Mouse (Mus musculus) cerebral cortex, adult 2 months (tissue): ENCODE measurements around the gene Kctd18.

Experiments
- WGBS: fragments of 180-500 bp; shearing (Covaris S2); methylation state at CpG from one replicate; pipeline ENCODE4 v1.1.7; 2018; 5-methylcytosine and 5-hydroxymethylcytosine counted together

Gene Kctd18

GRCm38 (mm10) chr1:58018856-58019255, at the start of gene Kctd18:
Gene Kctd18 (minus strand): TSS chr1:58018956.
- WGBS: 95% methylated on average over 7 of the region's 7 CpGs

DNA sequence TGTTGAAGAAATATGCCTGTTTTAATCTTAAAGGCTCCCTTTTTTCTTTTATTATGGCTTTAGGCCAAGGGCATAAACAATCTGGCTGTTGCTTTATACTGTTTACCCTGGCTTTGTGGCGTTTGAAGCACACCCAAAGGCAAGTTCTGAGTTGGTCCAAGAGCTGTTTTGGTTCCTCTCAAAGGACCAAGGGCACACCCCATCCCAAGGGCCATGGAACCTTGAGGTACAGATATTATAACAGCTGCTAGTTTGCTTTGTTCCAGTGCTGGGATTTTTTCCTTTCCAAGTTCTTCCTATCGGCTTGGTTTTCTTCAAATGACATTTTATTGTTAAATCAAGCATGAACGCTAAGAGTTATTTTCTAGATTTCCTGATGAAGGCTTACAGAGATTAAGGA, 46.9 kb upstream of the Kctd18 start:
- WGBS: 61% methylated on average over 3 of the region's 3 CpGs

DNA sequence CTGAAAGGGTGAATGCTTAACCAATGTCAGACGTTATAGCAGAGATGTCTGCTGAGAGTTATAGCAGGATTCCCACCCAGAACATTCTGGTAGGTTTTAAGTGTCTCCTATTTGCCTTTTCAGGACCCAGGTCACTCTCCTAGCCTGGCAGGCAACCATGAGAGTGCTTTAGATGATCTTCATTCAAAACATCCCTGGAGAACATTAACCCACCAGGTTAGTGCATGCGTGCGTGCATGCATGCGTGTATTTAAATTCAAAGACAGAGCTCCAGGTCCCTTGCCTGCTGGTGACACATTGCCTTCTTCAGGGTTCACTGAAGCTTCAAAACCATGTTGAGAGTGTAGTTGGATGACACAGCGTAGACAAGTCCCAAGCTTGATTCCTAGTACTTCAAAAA, 46.4 kb upstream of the Kctd18 start:
- 92% methylated on average over 5 of the region's 5 CpGs for WGBS

DNA sequence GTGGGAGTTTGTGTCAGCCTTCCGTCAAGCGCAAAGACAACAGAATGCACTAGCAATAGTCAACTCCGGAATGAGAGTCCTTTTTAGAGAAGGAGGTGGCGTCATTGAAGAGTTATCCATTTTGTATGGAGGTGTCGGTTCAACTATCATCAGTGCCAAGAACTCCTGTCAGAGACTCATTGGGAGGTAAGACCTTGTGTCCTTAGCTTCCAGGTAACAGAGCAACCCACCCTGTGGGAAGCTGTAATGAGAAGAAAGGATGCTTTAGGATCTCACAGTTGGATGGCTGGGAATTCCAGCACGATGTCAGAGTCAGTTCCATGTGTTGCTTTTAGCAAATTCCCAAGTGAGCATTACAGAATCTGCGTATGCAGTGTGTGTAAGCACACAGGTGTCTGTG, 43.4 kb upstream of the Kctd18 start:
- WGBS: 94% methylated on average over 7 of the region's 7 CpGs

- WGBS: 97% methylated on average over 4 of the region's 4 CpGs
These were observed 40.1 kb upstream of the Kctd18 start for GRCm38 (mm10) chr1:58058846-58059245.

DNA sequence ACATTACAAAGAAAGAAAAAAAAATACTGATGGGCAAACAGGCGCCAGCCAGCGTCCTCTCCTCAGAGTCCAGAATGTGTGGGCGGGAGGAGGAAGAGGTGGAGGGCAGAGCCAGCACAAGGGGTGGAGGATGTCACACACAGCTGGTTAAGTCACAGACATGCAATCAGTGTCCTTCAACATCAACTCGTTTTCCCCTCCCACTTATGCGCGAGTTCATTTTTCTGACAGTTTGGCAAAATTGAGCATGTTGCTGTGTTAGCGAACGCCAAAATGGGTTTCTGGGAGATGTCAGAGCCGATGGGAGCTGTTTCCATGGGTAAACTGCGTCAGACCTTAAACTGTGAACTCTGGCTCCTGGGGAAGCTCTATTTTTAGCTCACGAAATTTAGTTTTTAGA, 38.2 kb upstream of the Kctd18 start:
- 57% methylated on average over 11 of the region's 11 CpGs for WGBS

GRCm38 (mm10) chr1:58056074-58056807, 37.5 kb upstream of the Kctd18 start:
- WGBS: 84% methylated on average over 13 of the region's 13 CpGs

DNA sequence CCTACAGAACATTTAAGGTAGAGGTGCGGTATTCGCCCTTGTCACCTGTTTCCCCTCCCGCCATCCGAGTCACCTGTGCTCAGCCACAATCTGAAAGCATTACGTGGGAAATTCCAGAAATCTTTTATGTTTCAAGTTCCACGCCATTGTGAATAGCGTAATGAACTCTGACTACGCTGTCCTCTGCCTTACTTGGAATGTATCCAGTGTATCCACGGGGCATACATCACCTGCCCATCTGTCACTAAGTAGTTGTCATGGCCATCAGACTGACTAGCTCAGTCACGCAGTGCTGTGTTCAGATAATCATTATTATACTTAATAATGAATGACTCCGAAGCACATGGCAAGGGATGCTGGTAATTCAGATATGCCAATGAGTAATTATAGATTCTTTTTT, 36.8 kb upstream of the Kctd18 start:
- 89% methylated on average over 11 of the region's 11 CpGs for WGBS

GRCm38 (mm10) chr1:58049126-58049525, 30.4 kb upstream of the Kctd18 start:
- WGBS: 88% methylated on average over 5 of the region's 5 CpGs

DNA sequence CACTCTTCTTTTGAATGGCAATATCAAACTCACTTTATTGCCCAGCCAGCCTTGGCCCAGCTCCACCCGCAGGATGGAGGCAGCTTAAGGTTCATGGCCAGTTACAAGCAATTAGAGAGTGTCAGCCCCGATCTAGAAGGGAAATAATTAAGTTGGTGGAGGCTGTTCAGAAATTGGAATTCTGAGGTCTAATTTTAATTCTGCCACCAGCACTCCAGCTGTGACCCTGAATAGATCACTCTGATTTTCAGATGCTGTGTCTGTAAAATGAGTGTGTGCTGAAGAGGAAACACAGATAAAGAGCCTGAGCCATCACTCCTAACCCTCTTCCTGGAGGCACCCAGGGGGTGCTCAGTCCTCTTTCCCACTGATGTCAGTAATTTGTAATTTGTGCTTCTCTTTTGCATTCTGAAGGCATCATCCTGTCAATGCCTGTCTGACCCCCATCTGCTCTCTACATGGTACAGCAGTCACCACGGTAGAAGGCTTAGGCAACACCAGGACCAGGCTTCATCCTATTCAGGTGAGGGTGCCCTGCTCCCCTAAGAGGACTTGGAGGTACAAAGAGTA, 28.1 kb upstream of the Kctd18 start:
- WGBS: 73% methylated on average over 3 of the region's 3 CpGs

DNA sequence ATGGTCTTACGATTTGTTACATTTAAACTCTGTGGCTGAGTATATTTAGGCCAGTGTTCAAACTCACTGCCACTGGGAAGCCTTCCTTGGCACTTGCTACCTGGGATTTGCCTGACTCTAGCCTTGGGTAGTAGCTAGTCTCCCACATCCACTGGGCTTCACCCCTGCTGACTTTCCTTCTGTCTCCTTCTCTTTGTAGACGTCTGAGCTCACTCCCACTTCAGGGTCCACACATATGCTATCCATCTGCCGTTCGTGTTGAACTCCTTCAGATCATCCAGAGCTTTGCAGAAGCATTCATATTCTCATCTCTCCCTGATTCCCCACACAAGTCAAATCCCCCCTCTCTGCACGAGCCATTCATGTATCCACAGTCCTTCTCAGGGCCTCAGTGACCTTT, 26.8 kb upstream of the Kctd18 start:
- 54% methylated on average over 5 of the region's 5 CpGs for WGBS

- 76% methylated on average over 3 of the region's 3 CpGs for WGBS
These were observed 26.3 kb upstream of the Kctd18 start for GRCm38 (mm10) chr1:58045076-58045475.

GRCm38 (mm10) chr1:58037306-58037705, 18.6 kb upstream of the Kctd18 start:
- WGBS: 98% methylated on average over 9 of the region's 9 CpGs

DNA sequence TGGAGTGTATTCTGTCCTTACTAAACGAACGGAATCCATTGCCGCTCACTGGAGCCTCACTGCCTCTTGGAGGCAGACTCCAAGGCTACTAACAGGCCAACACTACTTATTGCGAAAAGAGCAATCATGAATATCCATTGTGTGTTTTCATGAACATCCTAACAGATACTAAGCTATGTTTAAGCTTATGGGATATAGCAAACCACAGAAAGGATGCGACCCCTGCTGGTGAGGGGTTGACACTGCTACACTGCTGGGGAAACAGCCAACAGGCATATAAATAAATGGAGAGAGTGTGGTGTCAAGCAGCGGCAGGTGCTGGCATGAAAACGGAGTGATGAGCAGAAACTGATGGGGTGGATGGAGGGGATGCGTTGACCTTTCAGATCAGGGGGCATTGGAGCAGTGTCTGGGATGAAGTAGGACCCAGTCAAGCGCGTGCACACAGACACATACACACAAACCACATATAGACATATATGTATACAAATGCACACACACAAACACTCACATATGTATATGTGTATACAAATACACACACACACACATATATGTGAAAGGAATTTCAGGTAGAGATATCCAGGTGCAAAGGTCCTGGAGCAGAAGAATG, 12.5 kb upstream of the Kctd18 start:
- 57% methylated on average over 10 of the region's 10 CpGs for WGBS

- WGBS: 43% methylated on average over 13 of the region's 13 CpGs
These were observed 11.6 kb upstream of the Kctd18 start for GRCm38 (mm10) chr1:58030156-58030871.

- WGBS: 23% methylated on average over 12 of the region's 12 CpGs
These were observed 10.9 kb upstream of the Kctd18 start, which contains the start of gene Aox1 for GRCm38 (mm10) chr1:58029636-58030117. Gene Aox1 (plus strand): TSS chr1:58029931.

DNA sequence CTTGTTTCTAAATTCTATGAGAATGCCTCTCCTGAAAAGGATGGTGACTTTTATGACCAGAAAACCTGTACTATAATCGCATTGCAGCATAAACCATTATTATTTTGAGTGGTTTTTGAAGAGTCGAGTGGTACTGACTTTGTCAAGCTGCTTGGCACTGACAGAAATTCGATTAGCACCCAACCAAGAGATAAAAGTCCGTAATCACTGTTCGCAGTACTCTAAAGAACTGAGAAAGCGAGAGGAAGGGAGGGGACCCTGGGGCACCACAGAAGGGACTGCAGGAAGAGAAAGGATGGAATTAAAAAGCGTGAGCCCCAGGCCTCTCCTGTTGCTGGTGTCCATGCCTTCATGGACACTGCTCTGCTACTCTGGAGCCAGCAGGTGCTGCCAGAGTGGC, 9.0 kb upstream of the Kctd18 start:
- WGBS: 91% methylated on average over 7 of the region's 7 CpGs

- WGBS: 94% methylated on average over 7 of the region's 7 CpGs
These were observed 12.4 kb downstream of the Kctd18 start for GRCm38 (mm10) chr1:58006388-58006787.

GRCm38 (mm10) chr1:57998146-57998545, 20.6 kb downstream of the Kctd18 start:
- 82% methylated on average over 3 of the region's 3 CpGs for WGBS

GRCm38 (mm10) chr1:57996133-57996615, 22.6 kb downstream of the Kctd18 start:
- WGBS: under 1% methylated on average over 29 of the region's 29 CpGs

DNA sequence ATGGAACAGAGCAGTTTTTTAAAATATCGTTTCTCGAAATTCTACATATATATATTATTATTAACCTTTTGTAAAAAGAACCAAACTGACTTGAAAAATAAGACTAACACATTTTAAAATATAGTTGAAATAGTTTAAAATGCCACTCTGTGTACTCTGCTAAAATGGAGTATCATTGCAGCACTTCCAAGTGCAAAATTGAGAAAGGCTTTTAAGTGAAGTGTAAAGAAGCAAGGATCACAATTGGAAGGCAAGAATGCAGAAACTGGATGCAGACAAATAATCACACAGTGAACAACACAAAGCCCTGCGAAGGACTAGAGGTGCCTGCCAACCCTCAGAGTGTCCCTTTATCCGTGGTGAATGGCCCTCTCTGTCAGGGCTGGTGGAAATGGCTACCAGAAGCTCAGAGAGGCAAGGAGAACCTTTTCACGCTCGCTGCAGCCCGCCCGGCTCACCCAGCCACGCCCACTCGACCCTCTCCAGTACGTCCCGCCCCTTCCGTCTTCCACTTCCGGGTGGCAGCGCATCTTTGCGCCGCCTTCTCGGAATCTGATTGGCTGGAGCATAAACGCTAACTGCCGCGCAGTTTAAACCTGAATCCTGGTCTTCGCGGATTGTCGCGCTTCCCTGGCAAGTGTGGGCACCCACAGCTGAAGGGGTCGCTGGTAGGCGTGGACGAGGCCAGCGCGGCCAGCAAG, 23.2 kb downstream of the Kctd18 start, which contains the start of gene Sgo2a:
Gene Sgo2a (plus strand): TSS at position 540 of the 701 bp plus-strand sequence.
- 6% methylated on average over 30 of the region's 30 CpGs for WGBS
